Mouse (Mus musculus): Measurements from ENCODE around the gene Fbxw8. TPM values are rescaled to one million over a fixed set of nuclear protein-coding genes. Genes with fewer than 3 reads are reported as not detected.

The Fbxw8 gene
- polyA plus RNA-seq (2015; fragmentation: Nextera tagmentation; extraction: Ambion mirVana) = 26.3 and 30.9 TPM in 2 replicates

- Histone ChIP-seq H3K4me3 (ENCODE audit: low read length) (peak within 1 kb of the TSS; percentile 96), H3K27ac (ENCODE audit: low read length) (peak within 1 kb of the TSS; percentile 72), H3K9me3 (ENCODE audit: low read length) (no peaks in the 10 kb centered on the region), H3K36me3 (ENCODE audit: insufficient read depth, low read length) (peaks cover 7% of the 10 kb centered on the region; the same call in 1 of the 2 replicates), H3K4me1 (ENCODE audit: insufficient read depth, low read length) (peaks cover 17% of the 10 kb centered on the region), H3K4me2 (replicated peaks; ENCODE audit: low read depth, low read length) (peak within 1 kb of the TSS; percentile 68), H3K27me3 (ENCODE audit: insufficient read depth, low read length) (no peaks in the 10 kb centered on the region), H3K9ac (replicated peaks; ENCODE audit: low read length) (peak within 1 kb of the TSS; percentile 89)
- WGBS = under 1% methylated on average over 63 of the region's 67 CpGs
- peak; percentile 92 for ATAC-seq (ENCODE audit: low FRiP score, low TSS enrichment)
These were observed at the start of gene Fbxw8 for GRCm38 (mm10) chr5:118154839-118155564. TSS of gene Fbxw8 (minus strand) at chr5:118155464.

GRCm38 (mm10) chr5:118204675-118205440 lies 49.6 kb upstream of the Fbxw8 start:
- 25% methylated on average over 16 of the region's 16 CpGs for WGBS
- Histone ChIP-seq H3K27ac (ENCODE audit: low read length) (no peak overlapping the region), H3K27me3 (ENCODE audit: insufficient read depth, low read length) (no peaks in the 10 kb centered on the region), H3K9me3 (ENCODE audit: low read length) (no peaks in the 10 kb centered on the region), H3K9ac (replicated peaks; ENCODE audit: low read length) (no peak overlapping the region), H3K4me1 (ENCODE audit: insufficient read depth, low read length) (peaks cover 4% of the 10 kb centered on the region; the same call in 1 of the 2 replicates), H3K4me2 (replicated peaks; ENCODE audit: low read depth, low read length) (no peak overlapping the region), H3K4me3 (ENCODE audit: low read length) (no peak overlapping the region), H3K36me3 (ENCODE audit: insufficient read depth, low read length) (no peaks in the 10 kb centered on the region)
- ATAC-seq (ENCODE audit: low FRiP score, low TSS enrichment) = 0 out of 2 replicates have a peak, but pooled peaks have one; percentile 28

GRCm38 (mm10) chr5:118199670-118200069 lies 44.4 kb upstream of the Fbxw8 start:
- ATAC-seq (ENCODE audit: low FRiP score, low TSS enrichment) = no peak
- Histone ChIP-seq H3K27ac (ENCODE audit: low read length) (no peak overlapping the region), H3K27me3 (ENCODE audit: insufficient read depth, low read length) (no peaks in the 10 kb centered on the region), H3K9me3 (ENCODE audit: low read length) (no peaks in the 10 kb centered on the region), H3K9ac (replicated peaks; ENCODE audit: low read length) (no peak overlapping the region), H3K36me3 (ENCODE audit: insufficient read depth, low read length) (no peaks in the 10 kb centered on the region), H3K4me3 (ENCODE audit: low read length) (no peak overlapping the region), H3K4me2 (replicated peaks; ENCODE audit: low read depth, low read length) (no peak overlapping the region), H3K4me1 (ENCODE audit: insufficient read depth, low read length) (peaks cover 4% of the 10 kb centered on the region; the same call in 1 of the 2 replicates)
- 65% methylated on average over 5 of the region's 5 CpGs for WGBS

- whole genome bisulfite sequencing = 81% methylated on average over 13 of the region's 13 CpGs
These were observed 42.2 kb upstream of the Fbxw8 start for GRCm38 (mm10) chr5:118197421-118197820.

GRCm38 (mm10) chr5:118192221-118192620 lies 37.0 kb upstream of the Fbxw8 start:
- no peak overlapping the region for H3K9ac ChIP-seq (replicated peaks; ENCODE audit: low read length)
- no peak for ATAC-seq (ENCODE audit: low FRiP score, low TSS enrichment)
- H3K27ac ChIP-seq (ENCODE audit: low read length) = no peak overlapping the region
- no peak overlapping the region for H3K4me3 ChIP-seq (ENCODE audit: low read length)
- H3K4me1 ChIP-seq (ENCODE audit: insufficient read depth, low read length) = no peaks in the 10 kb centered on the region
- no peak overlapping the region for H3K4me2 ChIP-seq (replicated peaks; ENCODE audit: low read depth, low read length)
- 29% methylated on average over 18 of the region's 18 CpGs for WGBS
- H3K36me3 ChIP-seq (ENCODE audit: insufficient read depth, low read length) = no peaks in the 10 kb centered on the region
- peaks cover 11% of the 10 kb centered on the region for H3K27me3 ChIP-seq (ENCODE audit: insufficient read depth, low read length)
- no peaks in the 10 kb centered on the region for H3K9me3 ChIP-seq (ENCODE audit: low read length)

More at GRCm38 (mm10) chr5:118197421-118197820, 42.2 kb upstream of the Fbxw8 start:
- H3K9me3 ChIP-seq (ENCODE audit: low read length) = no peaks in the 10 kb centered on the region
- no peaks in the 10 kb centered on the region for H3K36me3 ChIP-seq (ENCODE audit: insufficient read depth, low read length)
- H3K4me2 ChIP-seq (replicated peaks; ENCODE audit: low read depth, low read length) = no peak overlapping the region
- H3K27ac ChIP-seq (ENCODE audit: low read length) = no peak overlapping the region
- no peaks in the 10 kb centered on the region; the same call in 1 of the 2 replicates for H3K27me3 ChIP-seq (ENCODE audit: insufficient read depth, low read length)
- no peak overlapping the region for H3K4me3 ChIP-seq (ENCODE audit: low read length)
- H3K4me1 ChIP-seq (ENCODE audit: insufficient read depth, low read length) = no peaks in the 10 kb centered on the region
- no peak overlapping the region for H3K9ac ChIP-seq (replicated peaks; ENCODE audit: low read length)
- ATAC-seq (ENCODE audit: low FRiP score, low TSS enrichment) = no peak

GRCm38 (mm10) chr5:118190491-118190890 lies 35.2 kb upstream of the Fbxw8 start:
- 79% methylated on average over 9 of the region's 9 CpGs for WGBS
- Histone ChIP-seq H3K27me3 (ENCODE audit: insufficient read depth, low read length) (peaks cover 11% of the 10 kb centered on the region), H3K36me3 (ENCODE audit: insufficient read depth, low read length) (no peaks in the 10 kb centered on the region), H3K4me3 (ENCODE audit: low read length) (no peak overlapping the region), H3K4me1 (ENCODE audit: insufficient read depth, low read length) (no peaks in the 10 kb centered on the region), H3K27ac (ENCODE audit: low read length) (no peak overlapping the region), H3K9me3 (ENCODE audit: low read length) (no peaks in the 10 kb centered on the region), H3K4me2 (replicated peaks; ENCODE audit: low read depth, low read length) (no peak overlapping the region), H3K9ac (replicated peaks; ENCODE audit: low read length) (no peak overlapping the region)
- ATAC-seq (ENCODE audit: low FRiP score, low TSS enrichment) = no peak

GRCm38 (mm10) chr5:118188356-118188755 lies 33.1 kb upstream of the Fbxw8 start:
- H3K27me3 ChIP-seq (ENCODE audit: insufficient read depth, low read length) = peaks cover 11% of the 10 kb centered on the region
- ATAC-seq (ENCODE audit: low FRiP score, low TSS enrichment) = no peak
- 52% methylated on average over 6 of the region's 6 CpGs for WGBS
- no peaks in the 10 kb centered on the region for H3K4me1 ChIP-seq (ENCODE audit: insufficient read depth, low read length)
- H3K4me3 ChIP-seq (ENCODE audit: low read length) = no peak overlapping the region
- H3K27ac ChIP-seq (ENCODE audit: low read length) = no peak overlapping the region
- H3K9ac ChIP-seq (replicated peaks; ENCODE audit: low read length) = no peak overlapping the region
- no peaks in the 10 kb centered on the region for H3K9me3 ChIP-seq (ENCODE audit: low read length)
- no peak overlapping the region for H3K4me2 ChIP-seq (replicated peaks; ENCODE audit: low read depth, low read length)
- H3K36me3 ChIP-seq (ENCODE audit: insufficient read depth, low read length) = no peaks in the 10 kb centered on the region

- no peak overlapping the region for H3K9ac ChIP-seq (replicated peaks; ENCODE audit: low read length)
- no peak overlapping the region for H3K4me3 ChIP-seq (ENCODE audit: low read length)
- H3K4me1 ChIP-seq (ENCODE audit: insufficient read depth, low read length) = no peaks in the 10 kb centered on the region
- H3K4me2 ChIP-seq (replicated peaks; ENCODE audit: low read depth, low read length) = no peak overlapping the region
- ATAC-seq (ENCODE audit: low FRiP score, low TSS enrichment) = no peak
- 82% methylated on average over 9 of the region's 9 CpGs for WGBS
- H3K36me3 ChIP-seq (ENCODE audit: insufficient read depth, low read length) = no peaks in the 10 kb centered on the region
- H3K9me3 ChIP-seq (ENCODE audit: low read length) = no peaks in the 10 kb centered on the region
- no peak overlapping the region for H3K27ac ChIP-seq (ENCODE audit: low read length)
- H3K27me3 ChIP-seq (ENCODE audit: insufficient read depth, low read length) = peaks cover 9% of the 10 kb centered on the region
These were observed 31.8 kb upstream of the Fbxw8 start for GRCm38 (mm10) chr5:118186903-118187633.

GRCm38 (mm10) chr5:118177640-118178039 lies 22.4 kb upstream of the Fbxw8 start:
- Histone ChIP-seq H3K9me3 (ENCODE audit: low read length) (peaks cover 5% of the 10 kb centered on the region; the same call in 1 of the 2 replicates), H3K4me1 (ENCODE audit: insufficient read depth, low read length) (peaks cover 6% of the 10 kb centered on the region; the same call in 1 of the 2 replicates), H3K27ac (ENCODE audit: low read length) (no peak overlapping the region), H3K36me3 (ENCODE audit: insufficient read depth, low read length) (no peaks in the 10 kb centered on the region), H3K9ac (replicated peaks; ENCODE audit: low read length) (no peak overlapping the region), H3K4me2 (replicated peaks; ENCODE audit: low read depth, low read length) (no peak overlapping the region), H3K4me3 (ENCODE audit: low read length) (no peak overlapping the region), H3K27me3 (ENCODE audit: insufficient read depth, low read length) (peaks cover 24% of the 10 kb centered on the region)
- ATAC-seq (ENCODE audit: low FRiP score, low TSS enrichment) = no peak
- WGBS = 73% methylated on average over 7 of the region's 7 CpGs

Data from kidney, embryonic 16.5 days (tissue).